Mouse (Mus musculus): ENCODE results near the gene Dcaf8. TPM values are rescaled to one million over a fixed set of nuclear protein-coding genes. Genes with fewer than 3 reads are reported as not detected.

Dcaf8 gene
- 78.3 and 114 TPM in 2 replicates for polyA plus RNA-seq (2014; fragmentation: Nextera tagmentation; extraction: Ambion mirVana)

DNA sequence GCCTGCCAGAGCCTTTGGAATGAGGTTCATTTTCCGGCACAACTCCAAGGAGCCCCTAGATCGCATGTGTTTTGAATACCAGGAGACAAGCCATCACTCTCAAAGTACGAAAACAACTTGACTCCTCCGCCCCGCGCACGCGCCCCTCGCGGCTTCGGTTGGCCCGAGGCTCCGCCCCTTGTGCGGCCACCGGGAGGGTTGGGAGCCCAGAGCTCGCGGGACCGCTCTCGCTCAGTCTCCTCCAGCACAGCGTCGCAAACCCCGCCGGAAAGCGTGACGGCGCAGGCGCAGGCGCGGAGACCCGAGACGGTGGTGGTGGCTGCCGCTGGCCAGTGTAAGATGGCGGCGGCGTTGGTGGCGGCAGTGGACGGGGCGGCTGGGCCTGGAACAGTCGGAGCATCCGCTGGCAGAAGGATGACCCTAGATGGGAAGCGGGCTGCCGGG is at the start of gene Dcaf8:
Gene Dcaf8, plus strand, starts transcription at position 250 of the 444 bp plus-strand sequence.
- H3K4me3 ChIP-seq (ENCODE audit: low read length), result peak within 1 kb of the TSS; percentile 97
- peak within 1 kb of the TSS; percentile 76 for H3K4me2 ChIP-seq (replicated peaks; ENCODE audit: low read depth, low read length)
- H3K4me1 ChIP-seq (ENCODE audit: control insufficient read depth, insufficient read depth, low read length), result no peaks in the 10 kb centered on the region; the same call in 1 of the 2 replicates
- peak within 1 kb of the TSS; percentile 99 for H3K9ac ChIP-seq (ENCODE audit: low read depth, low read length)
- H3K36me3 ChIP-seq (ENCODE audit: control insufficient read depth, insufficient read depth, low read length), result peaks cover 13% of the 10 kb centered on the region; the same call in 1 of the 2 replicates
- no peaks in the 10 kb centered on the region for H3K9me3 ChIP-seq (ENCODE audit: control insufficient read depth, low read length)
- no peaks in the 10 kb centered on the region for H3K27me3 ChIP-seq (ENCODE audit: control insufficient read depth, insufficient read depth, low read length)
- ATAC-seq (ENCODE audit: low FRiP score, low TSS enrichment), result peak; percentile 99
- WGBS, result under 1% methylated on average over 41 of the region's 42 CpGs
- H3K27ac ChIP-seq (ENCODE audit: low read depth, low read length), result peak within 1 kb of the TSS; percentile 96

DNA sequence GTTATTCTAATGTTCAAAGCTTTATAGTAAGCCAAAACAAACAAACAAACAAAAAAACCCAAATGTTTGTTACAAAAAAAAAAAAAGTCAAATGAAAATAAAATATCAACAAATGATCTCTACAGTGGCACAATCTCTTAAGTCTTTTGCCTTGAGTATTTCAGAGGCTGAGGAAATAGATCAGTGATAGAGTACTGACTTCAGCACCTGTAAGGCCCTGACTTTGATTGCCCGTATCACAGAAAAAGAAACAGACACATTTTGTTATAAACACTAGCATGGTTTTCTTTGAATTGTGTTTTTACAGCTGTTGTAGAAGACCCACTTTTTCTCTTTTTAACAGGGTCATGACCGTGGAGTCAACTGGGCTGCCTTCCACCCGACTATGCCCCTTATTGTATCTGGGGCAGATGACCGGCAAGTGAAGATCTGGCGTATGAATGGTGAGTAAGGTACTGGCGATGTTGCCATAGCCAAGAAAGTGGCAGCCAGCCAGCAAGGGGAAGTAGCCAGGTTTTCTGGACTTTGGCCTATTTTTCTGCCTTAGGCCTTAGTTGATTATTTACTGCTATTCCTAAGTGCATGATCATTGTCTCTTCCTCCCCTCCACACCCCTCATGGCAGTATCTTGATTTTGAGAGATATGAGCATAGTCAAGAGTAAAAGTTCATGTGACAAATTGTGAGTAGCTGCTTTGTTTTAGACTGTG is 48.4 kb upstream of the Dcaf8 start:
- Histone ChIP-seq H3K4me2 (replicated peaks; ENCODE audit: low read depth, low read length) (no peak overlapping the region), H3K9me3 (ENCODE audit: control insufficient read depth, low read length) (no peaks in the 10 kb centered on the region), H3K36me3 (ENCODE audit: control insufficient read depth, insufficient read depth, low read length) (peaks cover 85% of the 10 kb centered on the region), H3K4me3 (ENCODE audit: low read length) (no peak overlapping the region), H3K9ac (ENCODE audit: low read depth, low read length) (no peak overlapping the region), H3K27me3 (ENCODE audit: control insufficient read depth, insufficient read depth, low read length) (no peaks in the 10 kb centered on the region), H3K27ac (ENCODE audit: low read depth, low read length) (no peak overlapping the region), H3K4me1 (ENCODE audit: control insufficient read depth, insufficient read depth, low read length) (no peaks in the 10 kb centered on the region)
- 85% methylated on average over 6 of the region's 6 CpGs for WGBS
- ATAC-seq (ENCODE audit: low FRiP score, low TSS enrichment), result no peak

DNA sequence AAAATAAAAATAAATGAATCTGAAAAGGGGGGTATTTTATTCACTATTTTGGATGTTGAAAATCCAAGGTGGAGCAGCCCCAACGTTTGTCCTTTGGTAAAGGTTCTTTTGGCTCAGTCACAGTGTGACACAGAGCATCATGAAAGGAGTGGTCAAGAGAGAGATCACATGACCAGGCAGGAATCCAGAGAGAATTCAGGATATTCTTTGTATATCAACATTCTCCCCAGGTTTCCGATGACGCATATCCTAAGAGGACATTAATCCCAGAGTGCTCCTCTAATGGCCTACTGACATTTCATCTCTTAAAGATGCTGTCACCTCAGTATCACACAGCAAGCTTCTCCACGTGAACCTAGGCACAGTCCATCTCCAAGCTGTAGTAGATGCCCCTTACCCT is 44.3 kb upstream of the Dcaf8 start:
- Histone ChIP-seq H3K36me3 (ENCODE audit: control insufficient read depth, insufficient read depth, low read length) (peaks cover 90% of the 10 kb centered on the region), H3K27ac (ENCODE audit: low read depth, low read length) (no peak overlapping the region), H3K4me1 (ENCODE audit: control insufficient read depth, insufficient read depth, low read length) (no peaks in the 10 kb centered on the region), H3K9me3 (ENCODE audit: control insufficient read depth, low read length) (no peaks in the 10 kb centered on the region), H3K4me2 (replicated peaks; ENCODE audit: low read depth, low read length) (no peak overlapping the region), H3K27me3 (ENCODE audit: control insufficient read depth, insufficient read depth, low read length) (no peaks in the 10 kb centered on the region), H3K9ac (ENCODE audit: low read depth, low read length) (no peak overlapping the region), H3K4me3 (ENCODE audit: low read length) (no peak overlapping the region)
- 86% methylated on average over 4 of the region's 4 CpGs for WGBS
- ATAC-seq (ENCODE audit: low FRiP score, low TSS enrichment), result no peak

DNA sequence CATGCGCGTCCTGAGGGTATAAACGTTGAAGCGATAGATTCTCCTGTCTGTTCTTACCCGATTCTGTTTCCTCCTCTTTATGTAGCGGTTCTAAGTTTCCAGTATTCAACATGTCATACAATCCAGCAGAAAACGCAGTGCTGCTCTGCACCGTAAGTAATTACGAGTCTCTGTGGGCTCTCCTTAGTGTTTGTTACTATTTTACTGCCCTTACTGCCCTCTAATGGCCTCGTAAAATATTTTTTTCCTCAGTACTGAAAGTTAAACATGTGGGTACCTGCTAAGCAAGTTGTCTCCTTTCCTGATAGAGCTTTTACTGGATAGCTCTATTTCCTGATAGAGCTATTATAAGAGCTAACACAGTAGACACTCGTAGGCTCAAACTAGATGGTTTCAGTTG is 42.8 kb upstream of the Dcaf8 start:
- Histone ChIP-seq H3K4me1 (ENCODE audit: control insufficient read depth, insufficient read depth, low read length) (no peaks in the 10 kb centered on the region), H3K4me3 (ENCODE audit: low read length) (no peak overlapping the region), H3K9ac (ENCODE audit: low read depth, low read length) (no peak overlapping the region), H3K4me2 (replicated peaks; ENCODE audit: low read depth, low read length) (no peak overlapping the region), H3K27ac (ENCODE audit: low read depth, low read length) (no peak overlapping the region), H3K9me3 (ENCODE audit: control insufficient read depth, low read length) (no peaks in the 10 kb centered on the region), H3K36me3 (ENCODE audit: control insufficient read depth, insufficient read depth, low read length) (peaks cover 93% of the 10 kb centered on the region), H3K27me3 (ENCODE audit: control insufficient read depth, insufficient read depth, low read length) (no peaks in the 10 kb centered on the region)
- ATAC-seq (ENCODE audit: low FRiP score, low TSS enrichment), result no peak
- 78% methylated on average over 11 of the region's 11 CpGs for WGBS

DNA sequence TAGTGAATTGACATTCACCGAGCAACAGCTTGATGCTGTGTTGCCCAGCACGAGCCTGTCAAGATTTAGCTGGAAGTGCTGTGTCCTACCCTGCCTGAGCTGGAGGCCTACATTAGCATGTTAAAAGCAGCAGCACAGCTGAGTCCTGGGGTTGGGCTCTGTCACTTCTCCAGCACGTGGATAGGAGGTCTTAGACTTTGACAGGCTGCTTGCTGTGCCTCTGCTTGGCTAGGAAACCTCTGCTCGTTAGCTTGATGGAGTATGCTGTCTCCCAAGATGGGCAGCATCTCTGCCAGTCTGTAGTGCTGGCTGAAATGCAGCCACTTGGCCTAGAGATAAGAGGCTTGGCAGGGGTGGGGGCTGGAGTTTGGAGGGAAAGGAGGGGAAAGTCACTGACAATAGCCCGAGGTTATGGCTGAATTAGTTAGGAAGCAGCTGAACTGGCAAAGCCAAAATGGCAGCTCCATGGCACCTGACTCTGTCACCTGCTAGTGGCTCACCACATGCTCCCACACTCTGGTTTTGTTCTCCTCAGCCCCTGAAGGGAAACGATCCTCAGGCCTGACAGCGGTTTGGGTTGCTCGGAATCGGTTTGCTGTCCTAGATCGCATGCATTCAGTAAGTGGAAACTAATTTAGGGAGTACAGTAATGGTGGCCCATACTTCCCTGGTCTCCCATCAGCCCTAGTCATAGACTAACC is 40.0 kb upstream of the Dcaf8 start:
- no peaks in the 10 kb centered on the region for H3K27me3 ChIP-seq (ENCODE audit: control insufficient read depth, insufficient read depth, low read length)
- H3K36me3 ChIP-seq (ENCODE audit: control insufficient read depth, insufficient read depth, low read length), result peaks cover 96% of the 10 kb centered on the region
- no peaks in the 10 kb centered on the region for H3K9me3 ChIP-seq (ENCODE audit: control insufficient read depth, low read length)
- H3K4me1 ChIP-seq (ENCODE audit: control insufficient read depth, insufficient read depth, low read length), result no peaks in the 10 kb centered on the region
- no peak overlapping the region for H3K27ac ChIP-seq (ENCODE audit: low read depth, low read length)
- no peak overlapping the region for H3K9ac ChIP-seq (ENCODE audit: low read depth, low read length)
- WGBS, result 82% methylated on average over 10 of the region's 10 CpGs
- no peak for ATAC-seq (ENCODE audit: low FRiP score, low TSS enrichment)
- H3K4me2 ChIP-seq (replicated peaks; ENCODE audit: low read depth, low read length), result no peak overlapping the region
- no peak overlapping the region for H3K4me3 ChIP-seq (ENCODE audit: low read length)

DNA sequence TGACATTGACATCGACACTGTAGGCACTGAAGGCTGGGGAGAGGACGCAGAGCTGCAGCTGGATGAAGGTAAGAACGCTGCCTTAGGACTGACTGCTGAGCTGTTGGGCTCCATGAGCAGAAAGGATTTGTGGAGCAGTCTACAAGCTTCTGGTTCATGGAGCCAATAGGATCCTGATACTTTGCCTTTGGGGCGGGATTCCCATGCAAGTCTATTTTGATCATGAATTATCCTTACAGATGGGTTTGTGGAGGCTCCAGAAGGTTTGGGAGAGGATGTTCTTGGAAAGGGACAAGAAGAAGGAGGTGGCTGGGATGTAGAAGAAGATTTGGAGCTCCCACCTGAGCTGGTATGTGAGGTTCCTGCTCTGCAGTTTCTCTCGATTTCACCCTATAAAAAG is 30.9 kb upstream of the Dcaf8 start:
- Histone ChIP-seq H3K27ac (ENCODE audit: low read depth, low read length) (no peak overlapping the region), H3K4me1 (ENCODE audit: control insufficient read depth, insufficient read depth, low read length) (no peaks in the 10 kb centered on the region), H3K4me2 (replicated peaks; ENCODE audit: low read depth, low read length) (no peak overlapping the region), H3K27me3 (ENCODE audit: control insufficient read depth, insufficient read depth, low read length) (no peaks in the 10 kb centered on the region), H3K36me3 (ENCODE audit: control insufficient read depth, insufficient read depth, low read length) (peaks cover 98% of the 10 kb centered on the region), H3K4me3 (ENCODE audit: low read length) (no peak overlapping the region), H3K9me3 (ENCODE audit: control insufficient read depth, low read length) (no peaks in the 10 kb centered on the region), H3K9ac (ENCODE audit: low read depth, low read length) (no peak overlapping the region)
- no peak for ATAC-seq (ENCODE audit: low FRiP score, low TSS enrichment)
- 95% methylated on average over 5 of the region's 5 CpGs for WGBS

DNA sequence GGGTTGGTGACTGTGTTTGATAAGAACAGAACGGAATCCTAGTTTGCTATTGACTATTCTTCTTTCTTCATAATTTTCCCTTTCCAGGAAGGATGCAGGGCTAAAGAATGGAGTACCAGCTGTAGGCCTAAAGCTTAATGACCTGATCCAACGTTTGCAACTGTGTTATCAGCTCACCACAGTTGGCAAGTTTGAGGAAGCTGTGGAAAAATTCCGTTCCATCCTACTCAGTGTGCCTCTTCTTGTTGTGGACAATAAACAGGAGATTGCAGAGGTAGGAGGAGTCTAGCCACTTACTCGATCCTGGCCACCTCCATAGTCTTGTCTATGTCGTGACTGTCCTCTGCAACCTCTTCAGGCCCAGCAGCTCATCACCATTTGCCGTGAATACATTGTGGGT is 28.8 kb upstream of the Dcaf8 start:
- WGBS, result 82% methylated on average over 6 of the region's 6 CpGs
- Histone ChIP-seq H3K9ac (ENCODE audit: low read depth, low read length) (no peak overlapping the region), H3K4me1 (ENCODE audit: control insufficient read depth, insufficient read depth, low read length) (no peaks in the 10 kb centered on the region), H3K4me3 (ENCODE audit: low read length) (no peak overlapping the region), H3K27ac (ENCODE audit: low read depth, low read length) (no peak overlapping the region), H3K27me3 (ENCODE audit: control insufficient read depth, insufficient read depth, low read length) (no peaks in the 10 kb centered on the region), H3K36me3 (ENCODE audit: control insufficient read depth, insufficient read depth, low read length) (peaks cover 95% of the 10 kb centered on the region), H3K4me2 (replicated peaks; ENCODE audit: low read depth, low read length) (no peak overlapping the region), H3K9me3 (ENCODE audit: control insufficient read depth, low read length) (no peaks in the 10 kb centered on the region)
- ATAC-seq (ENCODE audit: low FRiP score, low TSS enrichment), result no peak

DNA sequence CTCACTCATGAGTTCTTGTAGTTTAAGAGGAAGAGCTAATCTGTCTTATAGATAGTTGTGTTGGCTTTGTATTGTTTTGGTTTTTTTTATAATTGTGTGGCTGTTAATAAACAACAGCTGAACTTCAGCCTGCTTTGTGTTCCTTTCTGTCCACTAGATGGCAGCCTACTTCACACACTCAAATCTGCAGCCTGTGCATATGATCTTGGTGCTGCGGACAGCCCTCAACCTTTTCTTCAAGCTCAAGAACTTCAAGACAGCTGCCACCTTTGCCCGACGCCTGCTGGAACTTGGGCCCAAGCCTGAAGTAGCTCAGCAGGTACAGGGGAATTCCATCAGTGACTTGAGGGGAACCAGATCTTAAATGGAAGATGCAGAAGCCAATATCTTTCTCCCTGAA is 28.2 kb upstream of the Dcaf8 start:
- H3K36me3 ChIP-seq (ENCODE audit: control insufficient read depth, insufficient read depth, low read length), result peaks cover 88% of the 10 kb centered on the region
- H3K4me1 ChIP-seq (ENCODE audit: control insufficient read depth, insufficient read depth, low read length), result no peaks in the 10 kb centered on the region
- no peaks in the 10 kb centered on the region for H3K9me3 ChIP-seq (ENCODE audit: control insufficient read depth, low read length)
- no peak overlapping the region for H3K4me3 ChIP-seq (ENCODE audit: low read length)
- H3K27me3 ChIP-seq (ENCODE audit: control insufficient read depth, insufficient read depth, low read length), result no peaks in the 10 kb centered on the region
- no peak for ATAC-seq (ENCODE audit: low FRiP score, low TSS enrichment)
- no peak overlapping the region for H3K27ac ChIP-seq (ENCODE audit: low read depth, low read length)
- H3K9ac ChIP-seq (ENCODE audit: low read depth, low read length), result no peak overlapping the region
- WGBS, result 60% methylated on average over 3 of the region's 3 CpGs
- H3K4me2 ChIP-seq (replicated peaks; ENCODE audit: low read depth, low read length), result no peak overlapping the region

DNA sequence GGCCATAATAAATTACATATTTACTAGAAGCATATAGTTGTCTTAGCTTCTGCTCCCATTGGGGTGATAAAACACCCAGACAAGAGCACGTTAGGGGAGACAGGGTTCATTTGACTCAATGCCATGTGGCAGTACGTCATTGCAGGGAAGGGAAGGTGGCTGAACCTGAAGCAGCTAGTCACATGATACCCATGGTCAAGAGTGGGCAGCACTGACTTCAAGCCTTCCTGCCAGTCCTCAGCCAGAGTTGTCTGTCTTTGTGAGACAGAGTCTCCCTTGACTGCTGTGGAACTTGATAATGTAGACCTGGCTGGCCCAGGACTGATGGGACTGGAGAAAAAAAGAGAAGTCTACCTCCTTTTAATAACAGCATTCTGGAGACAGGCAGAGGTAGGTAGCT is 25.2 kb upstream of the Dcaf8 start:
- Histone ChIP-seq H3K4me3 (ENCODE audit: low read length) (no peak overlapping the region), H3K4me1 (ENCODE audit: control insufficient read depth, insufficient read depth, low read length) (peaks cover 5% of the 10 kb centered on the region), H3K9me3 (ENCODE audit: control insufficient read depth, low read length) (no peaks in the 10 kb centered on the region), H3K36me3 (ENCODE audit: control insufficient read depth, insufficient read depth, low read length) (peaks cover 59% of the 10 kb centered on the region), H3K27me3 (ENCODE audit: control insufficient read depth, insufficient read depth, low read length) (no peaks in the 10 kb centered on the region), H3K9ac (ENCODE audit: low read depth, low read length) (no peak overlapping the region), H3K4me2 (replicated peaks; ENCODE audit: low read depth, low read length) (no peak overlapping the region), H3K27ac (ENCODE audit: low read depth, low read length) (no peak overlapping the region)
- WGBS, result 67% methylated on average over 2 of the region's 2 CpGs
- no peak for ATAC-seq (ENCODE audit: low FRiP score, low TSS enrichment)

All from kidney, embryonic 14.5 days (tissue).